Mouse (Mus musculus): ENCODE data around the gene Trnp1. TPM values are rescaled to one million over a fixed set of nuclear protein-coding genes. Genes with fewer than 3 reads are reported as not detected.

The Trnp1 gene
- total RNA-seq, 1 experiment from 2014 or later, result not detected

Other genes with a start within 250 kb of the Trnp1 start
- 1.4 to 7.1 TPM (median 4.4 TPM) in 3 replicates for gene Sytl1, start 235.4 kb downstream of the Trnp1 start, total RNA-seq (2017)
- gene Tmem222, start 220.8 kb downstream of the Trnp1 start, total RNA-seq (2017), result 13.8 to 25.7 TPM (median 19.1 TPM) in 3 replicates
- gene Wdtc1, start 145.1 kb downstream of the Trnp1 start, total RNA-seq (2017), result 10.9 to 11.7 TPM (median 11.3 TPM) in 3 replicates
- gene Slc9a1, start 128.8 kb downstream of the Trnp1 start, total RNA-seq (2017), result 7.0 to 24.9 TPM (median 10.2 TPM) in 3 replicates
- not detected in 3 replicates for gene Tent5b, start 18.4 kb downstream of the Trnp1 start, total RNA-seq (2017)
- gene Kdf1, start 20.4 kb upstream of the Trnp1 start, total RNA-seq (2017), result not detected in 3 replicates
- gene Nudc, start 47.4 kb upstream of the Trnp1 start, total RNA-seq (2017), result 88.6 to 116 TPM (median 99.8 TPM) in 3 replicates
- not detected in 3 replicates for gene Nr0b2, start 54.8 kb upstream of the Trnp1 start, total RNA-seq (2017)
- 30.9 to 41.9 TPM (median 32.6 TPM) in 3 replicates for gene Gpatch3, start 76.2 kb upstream of the Trnp1 start, total RNA-seq (2017)
- 6.9 to 18.7 TPM (median 16.5 TPM) in 3 replicates for gene Gpn2, start 85.8 kb upstream of the Trnp1 start, total RNA-seq (2017)
- 6.3 to 20.1 TPM (median 7.1 TPM) in 3 replicates for gene Sfn, start 103.6 kb upstream of the Trnp1 start, total RNA-seq (2017)
- 12.8 to 48.9 TPM (median 20.8 TPM) in 3 replicates for gene Zdhhc18, start 151.6 kb upstream of the Trnp1 start, total RNA-seq (2017)
- 3.5 to 16.0 TPM (median 5.7 TPM) in 3 replicates for gene Pigv, start 174.1 kb upstream of the Trnp1 start, total RNA-seq (2017)